Mouse (Mus musculus) kidney, adult 8-10 months (tissue): ENCODE data around the gene Tbc1d8.

ENCODE experiments used
- DNase-seq, 2 experiments: peaks; one replicate each; pipeline ENCODE4 v3.0.0; 2022

Tbc1d8 gene

DNA sequence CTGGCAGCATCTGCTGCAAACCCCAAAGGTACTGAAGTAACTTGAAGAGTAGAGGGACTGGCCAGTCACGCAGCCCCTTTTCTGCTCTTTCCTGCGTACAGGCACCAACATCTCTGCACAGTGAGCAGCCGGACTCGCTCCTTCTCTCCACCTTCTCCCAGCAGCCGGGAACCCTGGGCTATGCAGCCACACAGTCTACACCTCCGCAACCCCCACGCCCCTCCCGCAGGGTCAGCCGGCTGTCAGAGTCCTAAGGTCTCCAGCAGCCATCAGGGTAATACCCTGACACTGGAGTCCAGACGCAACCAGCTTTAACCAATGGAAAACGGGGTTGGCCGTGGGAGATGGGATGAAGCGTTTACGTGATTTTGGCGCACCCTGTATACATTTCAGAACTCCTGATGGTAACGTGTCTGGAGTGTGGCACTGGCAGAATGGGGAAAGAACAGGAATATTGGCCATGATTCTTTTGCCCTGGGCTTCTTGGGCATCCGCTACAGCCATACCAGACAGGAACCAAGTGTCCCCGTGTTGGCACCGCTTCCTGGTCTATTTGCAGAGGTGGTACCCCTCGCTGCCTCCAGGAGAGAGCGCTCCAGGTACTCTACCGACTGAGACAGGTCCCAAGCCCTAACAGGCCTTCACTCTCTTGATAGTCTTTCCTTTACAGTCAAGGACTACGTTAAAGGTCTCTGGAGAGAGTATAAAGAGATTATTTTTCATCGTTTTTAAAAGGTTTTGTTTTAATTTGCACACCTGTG lies 116.6 kb downstream of the Tbc1d8 start:
- no peak for DNase-seq

DNA sequence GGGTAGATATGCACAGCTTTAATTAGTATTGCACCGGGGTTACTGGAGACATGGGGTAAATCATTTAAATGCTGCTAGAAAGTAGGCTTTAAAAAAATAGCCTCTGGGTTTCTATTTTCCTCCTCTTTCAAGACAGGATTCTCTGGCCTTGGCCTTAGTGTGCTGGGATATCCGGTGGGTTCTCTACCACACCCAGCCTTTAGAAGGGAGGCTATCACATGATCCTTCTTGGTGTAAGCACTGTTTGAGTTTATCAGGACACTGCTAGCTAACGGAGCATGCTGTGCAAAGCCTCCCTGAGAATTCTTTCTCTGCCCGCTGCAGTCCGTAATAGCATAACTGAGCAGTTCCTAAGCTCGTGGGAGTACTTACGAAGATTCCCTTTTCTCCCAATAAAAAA lies 129.1 kb downstream of the Tbc1d8 start:
- DNase-seq: no peak

DNA sequence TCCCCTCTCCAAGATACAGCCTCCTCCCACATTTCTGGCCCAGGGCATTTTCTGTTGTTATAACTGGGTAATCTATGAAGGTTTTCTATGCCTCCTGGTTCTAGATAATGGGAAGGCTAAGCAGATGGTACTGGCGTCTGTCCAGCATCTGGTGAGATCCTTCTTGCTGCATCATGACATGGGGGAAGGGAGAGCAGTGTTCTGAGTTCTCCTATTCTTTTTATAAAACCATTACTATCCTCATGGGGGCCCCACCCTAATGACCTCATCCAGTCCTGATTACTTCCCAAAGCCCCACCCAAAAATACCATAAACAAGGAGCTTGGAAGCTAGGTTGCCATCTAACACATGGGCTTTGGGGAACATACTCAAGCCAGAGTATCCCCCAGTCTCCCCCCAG lies 129.6 kb downstream of the Tbc1d8 start:
- DNase-seq: no peak

DNA sequence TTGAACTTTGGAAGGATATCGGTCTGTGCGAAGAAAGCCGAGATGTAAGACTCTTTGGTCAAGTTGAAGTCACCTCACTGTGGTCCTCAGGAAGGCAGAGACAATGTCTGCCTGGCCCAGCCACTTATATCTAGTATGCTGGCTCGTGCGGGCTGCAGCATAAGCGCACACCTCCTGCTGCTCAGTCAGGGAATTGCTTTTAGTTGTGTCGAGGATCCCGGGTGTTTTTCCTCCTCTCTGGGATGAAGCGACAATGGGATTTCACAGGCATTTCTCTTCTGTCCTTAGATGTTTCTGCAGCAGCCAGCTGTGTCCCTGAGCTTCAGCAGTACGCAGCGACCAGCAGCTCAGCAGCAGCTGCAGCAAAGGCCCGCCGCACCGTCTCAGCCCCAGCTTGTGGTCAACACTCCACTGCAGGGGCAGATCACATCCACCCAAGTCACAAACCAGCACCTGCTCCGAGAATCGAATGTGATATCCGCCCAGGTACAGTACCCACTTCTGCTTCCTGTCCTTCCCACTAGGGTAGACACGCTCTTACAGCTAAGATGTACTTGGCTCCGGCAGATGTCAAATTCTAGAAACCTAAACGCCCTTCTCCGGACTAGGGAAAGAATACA lies 133.5 kb downstream of the Tbc1d8 start:
- no peak for DNase-seq

DNA sequence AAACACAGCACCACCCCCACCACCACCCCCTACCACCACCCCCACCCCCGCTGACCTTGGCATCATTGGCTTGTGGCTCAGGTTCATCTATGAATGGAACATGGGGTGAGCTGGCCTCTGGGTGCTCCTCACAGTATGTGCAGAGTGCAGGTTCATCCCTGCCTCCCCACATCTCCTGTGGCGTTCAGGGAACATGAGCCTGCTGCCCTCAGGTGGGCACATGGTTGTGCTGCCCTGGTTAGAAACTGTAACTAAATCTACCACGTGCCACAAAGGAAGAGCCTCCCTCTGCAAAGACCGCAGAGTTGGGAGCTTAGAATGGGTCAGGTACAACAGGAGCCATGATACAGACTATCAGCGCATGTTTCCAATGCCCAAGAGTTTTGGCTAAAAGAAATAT lies 135.3 kb downstream of the Tbc1d8 start:
- DNase-seq: no peak

DNA sequence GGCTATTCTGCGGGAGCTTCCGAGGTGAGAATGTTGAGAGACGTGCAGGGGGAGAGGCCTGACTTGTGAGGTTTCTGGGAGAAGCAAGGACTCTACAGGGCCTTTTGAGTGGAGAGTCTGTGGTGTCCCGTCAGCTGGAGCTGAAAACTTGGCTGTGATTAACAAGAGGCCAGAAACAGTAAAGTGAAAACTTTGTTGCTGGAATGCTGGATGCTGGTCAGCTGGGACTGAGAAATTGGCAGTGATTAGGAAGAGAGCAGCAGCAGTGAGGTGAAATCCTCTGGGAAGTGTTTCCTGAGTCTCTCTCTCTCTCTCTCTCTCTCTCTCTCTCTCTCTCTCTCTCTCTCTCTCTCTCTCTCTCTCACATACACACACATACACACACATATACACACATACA lies 136.7 kb downstream of the Tbc1d8 start:
- DNase-seq: no peak

DNA sequence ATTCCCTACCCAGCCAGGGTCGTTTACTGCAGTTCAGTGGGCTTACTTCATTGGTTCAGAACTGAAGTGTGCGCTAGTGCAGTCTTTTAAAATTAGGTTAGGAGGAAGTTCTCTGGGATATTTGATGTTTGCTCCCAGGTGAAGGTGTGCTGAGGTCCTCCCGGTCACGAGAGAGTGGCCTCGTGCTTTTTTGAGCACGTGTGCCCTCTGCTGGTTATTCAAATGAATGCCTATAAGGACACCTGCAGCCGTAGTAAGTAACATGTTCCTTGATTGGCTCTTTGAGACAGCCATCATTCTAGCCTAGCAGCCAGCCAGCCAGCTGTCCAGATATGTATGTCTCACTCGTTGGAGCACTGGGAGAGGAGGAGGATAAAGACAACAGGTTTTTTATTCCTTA lies 137.9 kb downstream of the Tbc1d8 start:
- DNase-seq: peak; percentile 45 to 53

DNA sequence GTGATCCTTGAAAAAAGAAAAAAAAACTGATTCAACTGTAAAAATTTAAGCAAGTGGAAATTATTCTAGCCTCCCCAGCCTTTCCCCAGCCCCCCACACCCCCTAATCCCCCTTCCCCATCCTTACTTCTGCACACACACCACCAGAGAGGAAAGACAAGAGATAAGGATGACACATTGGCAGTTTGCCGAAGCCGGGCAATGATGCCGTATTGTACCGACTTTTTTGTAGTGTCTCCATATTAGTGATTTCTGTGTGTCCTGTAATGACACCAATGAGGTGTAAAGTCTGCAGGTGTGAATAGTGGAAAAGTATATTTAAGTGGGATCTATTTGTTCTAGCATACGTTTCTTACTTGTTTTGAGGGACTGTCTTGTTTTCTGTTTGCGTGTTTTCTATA lies 138.4 kb downstream of the Tbc1d8 start:
- DNase-seq: no peak

DNA sequence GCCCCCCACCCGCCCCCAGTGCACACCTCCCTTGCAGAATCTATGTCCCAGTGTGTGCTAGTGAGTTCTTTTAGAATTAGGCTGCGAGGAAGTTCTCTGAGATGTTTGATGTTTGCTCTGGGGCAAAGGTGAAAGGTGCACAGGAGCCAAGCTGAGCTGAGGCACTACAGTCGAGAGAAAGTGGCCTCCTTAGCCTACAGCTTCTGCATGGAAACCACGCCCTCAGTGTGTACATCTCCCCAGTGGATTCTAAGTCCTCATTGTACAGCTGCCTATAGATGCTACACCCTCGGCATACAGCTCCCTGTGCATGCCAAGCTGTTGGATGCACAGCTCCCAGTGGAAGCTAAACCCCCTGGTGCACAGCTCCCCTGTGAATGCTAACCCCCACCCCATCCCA lies 139.1 kb downstream of the Tbc1d8 start:
- no peak for DNase-seq

DNA sequence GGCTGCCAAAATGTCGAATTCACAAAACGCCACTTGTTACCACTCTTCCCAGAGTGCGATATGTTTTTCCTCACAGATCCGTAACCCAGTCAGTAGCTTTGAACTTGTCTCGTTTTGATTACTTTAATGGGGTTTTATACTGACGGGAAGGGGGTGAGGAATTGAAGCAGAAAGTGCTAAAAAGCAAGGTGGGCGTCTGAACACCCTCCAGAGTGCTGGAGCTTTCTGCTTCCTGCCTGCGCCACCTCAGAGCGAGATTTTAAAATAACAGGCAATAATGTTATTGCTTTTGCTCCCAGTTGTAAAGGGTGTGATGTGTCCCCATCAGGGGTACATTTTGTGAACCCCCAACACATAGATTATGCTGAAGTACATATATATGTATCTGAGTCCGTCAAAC lies 139.7 kb downstream of the Tbc1d8 start:
- no peak for DNase-seq

DNA sequence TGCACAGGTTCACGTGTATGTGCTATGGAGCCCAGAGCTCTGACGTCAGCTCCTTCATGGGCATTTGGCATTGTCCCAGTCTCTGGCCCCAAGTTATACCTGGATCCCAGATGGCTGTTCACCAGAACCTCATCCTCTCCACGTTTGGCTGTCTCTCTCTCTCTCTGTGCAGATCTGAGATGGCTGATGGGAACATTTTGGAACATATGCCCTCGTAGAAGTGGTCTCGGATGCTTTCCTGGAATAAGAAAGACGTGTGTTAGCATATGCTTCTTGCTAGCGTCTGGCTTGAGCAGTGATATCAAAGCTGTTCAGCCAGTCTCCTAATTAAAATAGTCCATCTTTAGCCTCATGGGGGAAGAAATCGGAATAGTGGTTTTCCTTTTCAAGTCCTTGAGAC lies 141.8 kb downstream of the Tbc1d8 start:
- DNase-seq: no peak

DNA sequence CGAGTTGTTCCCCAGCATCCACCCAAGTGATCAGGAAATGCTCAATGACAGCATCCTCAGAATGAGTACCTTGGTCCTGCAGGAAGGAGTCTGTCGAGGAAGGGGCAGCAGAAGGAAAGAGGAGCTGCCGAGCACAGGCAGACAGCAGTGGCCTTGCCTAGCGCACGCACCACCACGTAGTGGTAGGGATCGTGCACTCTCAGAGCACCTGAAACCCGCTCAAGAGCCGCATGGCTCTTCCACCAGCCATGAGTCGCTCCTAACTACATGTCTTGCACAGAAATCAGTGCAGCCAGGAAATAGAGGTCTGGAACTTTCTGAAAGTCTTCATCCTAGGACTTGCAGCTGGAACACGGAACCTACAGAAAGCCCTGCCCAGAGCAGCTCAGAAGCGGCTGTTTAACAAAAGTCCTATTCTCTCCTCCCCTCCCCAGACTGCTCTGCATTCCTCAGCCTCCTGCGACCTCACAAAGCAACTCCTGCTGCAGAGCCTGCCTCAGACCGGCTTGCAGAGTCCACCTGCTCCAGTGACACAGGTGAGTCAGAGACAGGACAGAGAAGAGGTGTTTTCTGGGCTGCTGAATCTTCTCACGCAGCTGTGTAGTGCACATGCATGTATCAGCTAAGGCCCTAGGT lies 142.9 kb downstream of the Tbc1d8 start:
- DNase-seq: no peak

DNA sequence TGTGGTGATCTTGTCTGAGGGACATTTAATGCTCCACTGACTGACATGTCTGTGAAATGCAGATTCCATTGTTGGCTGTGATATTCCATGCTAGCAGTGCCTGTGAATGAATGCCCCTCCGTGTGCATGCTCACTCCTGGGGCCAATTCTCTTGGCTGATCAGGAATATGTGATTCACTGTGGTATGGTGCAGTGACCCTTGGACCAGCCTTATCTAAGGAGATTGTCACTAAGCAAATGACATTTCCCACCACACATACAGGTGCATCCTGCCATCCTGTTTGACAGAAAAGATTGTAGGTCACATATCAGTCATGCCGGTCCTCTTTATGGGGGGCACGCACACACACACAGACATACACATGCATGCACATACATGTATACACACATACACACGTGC lies 146.1 kb downstream of the Tbc1d8 start:
- no peak for DNase-seq

DNA sequence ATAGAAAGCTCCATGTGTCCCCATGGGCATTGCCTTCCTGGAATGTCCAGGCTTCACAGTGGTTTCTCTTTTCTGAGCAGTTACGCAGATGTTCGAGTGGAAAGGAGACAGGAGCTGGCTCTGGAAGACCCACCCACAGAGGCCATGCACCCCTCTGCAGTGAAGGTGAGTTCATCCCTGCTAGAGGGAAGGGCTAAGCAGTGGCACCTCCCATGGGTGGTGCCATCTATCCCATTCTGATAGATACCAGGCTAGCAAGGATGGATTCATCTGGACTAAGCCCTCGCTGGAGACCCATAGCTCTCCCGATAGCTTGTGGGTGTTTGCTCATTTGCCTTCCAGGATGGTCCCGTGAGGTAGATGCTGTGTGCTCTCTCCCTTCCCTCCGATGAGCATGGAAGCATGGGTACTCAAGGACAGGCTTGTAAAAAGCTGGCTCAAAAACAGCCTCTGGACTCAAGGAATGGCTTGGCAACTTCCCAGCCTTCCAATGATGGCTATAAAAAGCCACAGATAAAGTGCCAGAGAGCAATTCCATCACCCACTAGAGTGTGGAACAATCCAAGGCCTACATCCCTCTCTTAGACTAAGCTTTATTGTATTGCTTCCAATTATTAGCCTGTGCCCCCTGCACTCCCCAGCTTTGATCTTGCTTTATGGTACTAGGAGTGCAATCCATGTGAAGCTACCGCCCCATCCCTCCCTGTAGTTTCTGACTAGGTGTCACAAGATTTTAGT lies 147.5 kb downstream of the Tbc1d8 start:
- DNase-seq: no peak

DNA sequence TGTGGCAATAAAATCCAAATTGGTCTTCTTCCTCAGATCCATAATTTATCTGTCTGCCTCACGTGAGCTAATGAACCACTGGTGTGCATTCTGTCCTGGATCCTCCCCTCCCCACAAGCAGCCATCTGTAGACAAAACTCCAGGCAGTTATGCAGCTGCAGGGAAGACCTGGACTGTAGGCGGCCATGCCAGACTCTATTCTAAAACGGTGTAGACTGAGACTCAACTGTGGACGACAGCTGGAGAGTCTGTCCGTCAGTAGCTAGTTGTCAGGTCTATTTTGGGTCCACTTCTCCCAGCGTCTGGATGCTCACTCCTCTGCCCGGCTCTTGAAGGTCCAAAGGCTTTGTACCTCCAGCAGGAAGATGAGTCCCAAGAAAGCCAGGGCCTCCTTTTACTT lies 151.0 kb downstream of the Tbc1d8 start:
- no peak for DNase-seq

DNA sequence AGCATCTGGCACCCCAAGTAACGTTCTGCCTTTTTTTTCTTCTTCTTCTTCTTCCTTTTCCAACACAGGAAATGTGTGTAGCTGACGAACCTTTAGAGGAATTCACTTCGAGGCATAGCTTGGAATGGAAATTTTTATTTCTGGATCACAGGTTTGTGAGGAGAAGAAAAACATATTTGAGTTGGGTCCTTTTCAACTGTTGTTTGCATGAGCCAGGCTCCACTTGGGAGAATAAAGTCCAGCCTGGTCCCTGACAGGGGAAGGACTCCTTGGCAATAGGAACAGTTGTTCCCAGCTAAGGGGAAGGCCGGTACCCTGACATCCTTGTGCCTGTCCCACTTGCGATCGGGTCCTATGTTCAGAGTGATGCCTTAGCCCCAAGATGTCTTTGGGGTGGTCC lies 153.3 kb downstream of the Tbc1d8 start:
- no peak for DNase-seq

DNA sequence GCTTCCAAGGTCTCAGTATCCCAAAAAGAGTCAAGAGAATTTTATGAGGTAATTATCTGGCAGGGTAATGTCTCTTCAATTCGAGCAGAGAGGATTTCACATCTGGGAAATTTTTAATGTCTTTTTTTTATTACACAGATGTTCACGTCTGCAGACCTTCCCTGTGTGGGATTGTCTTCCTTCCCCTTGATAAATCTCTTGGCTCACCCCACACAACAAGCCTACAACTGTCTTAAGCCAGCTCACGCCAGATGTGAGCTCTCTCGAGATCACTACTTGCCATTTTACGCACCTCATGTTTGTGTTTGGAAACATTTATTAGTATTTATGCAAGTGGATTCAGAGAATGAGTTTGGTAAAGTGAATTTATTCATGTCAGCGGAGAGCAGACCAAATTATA lies 156.6 kb downstream of the Tbc1d8 start:
- no peak for DNase-seq
